Mouse (Mus musculus) layer of hippocampus, adult 18-20 months (tissue): ENCODE data around the gene Rab20. TPM values are rescaled to one million over a fixed set of nuclear protein-coding genes. Genes with fewer than 3 reads are reported as not detected.
A peak's percentile ranks its signal among the peaks of the same experiment; 100 is the strongest.
"Not testable (repeated sequence)": the region's sequence is repeated elsewhere in the genome, so short reads cannot be mapped to it uniquely, and the experiment has no call there.

Source experiments
- DNase-seq, 2 experiments: peaks; one replicate each; pipeline ENCODE4 v3.0.0; 2022; ENCODE audit warnings: low spot score in 2 of 2
- total RNA-seq, 2 experiments: library from RNA; stranded (reverse); gene quantifications; 2 replicates each; pipeline ENCODE4 v1.2.3; 2021

Gene Rab20
- total RNA-seq, 2 experiments from 2014 or later, result 0.30 to 0.89 TPM

DNA sequence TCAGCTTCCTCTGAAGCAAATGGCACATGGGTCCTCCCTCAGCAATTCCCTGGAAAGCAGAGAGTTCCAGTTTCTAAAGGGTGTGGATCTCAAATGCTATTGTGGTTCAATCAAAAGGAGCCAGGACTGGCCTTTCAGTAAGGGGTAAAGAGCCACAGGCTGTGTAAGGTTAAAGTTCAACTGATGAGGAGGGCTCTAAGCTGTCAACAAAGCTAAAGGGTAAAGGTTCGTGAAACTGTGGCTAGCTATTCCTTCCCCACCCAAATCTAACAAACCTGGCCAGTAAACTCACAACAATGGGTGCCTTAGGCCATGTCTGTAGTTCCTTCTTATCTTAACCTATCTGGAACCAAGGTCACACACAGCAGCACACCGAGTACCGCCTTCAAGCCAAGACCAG, 3.4 kb upstream of the Rab20 start:
- no peak for DNase-seq

DNA sequence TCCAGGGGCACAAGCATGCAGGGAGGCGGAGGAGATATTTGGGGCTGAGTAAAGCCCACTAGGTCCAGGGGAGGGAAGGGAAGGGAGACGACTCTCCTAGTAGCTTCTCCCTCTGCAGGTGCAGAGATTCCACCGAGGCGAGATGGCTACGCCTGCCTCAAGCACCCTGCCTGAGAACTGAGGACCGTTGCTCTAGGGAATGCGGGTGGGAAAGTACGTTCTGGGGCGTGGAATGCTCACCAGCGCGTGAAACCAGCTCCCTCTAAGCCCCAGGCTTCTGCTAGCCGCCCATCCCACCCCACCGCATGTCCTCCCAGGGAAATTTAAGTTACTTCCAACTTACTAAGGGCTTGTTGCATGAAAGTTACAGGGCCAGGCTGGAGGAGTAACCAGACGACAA, 1.1 kb upstream of the Rab20 start:
- no peak for DNase-seq

DNA sequence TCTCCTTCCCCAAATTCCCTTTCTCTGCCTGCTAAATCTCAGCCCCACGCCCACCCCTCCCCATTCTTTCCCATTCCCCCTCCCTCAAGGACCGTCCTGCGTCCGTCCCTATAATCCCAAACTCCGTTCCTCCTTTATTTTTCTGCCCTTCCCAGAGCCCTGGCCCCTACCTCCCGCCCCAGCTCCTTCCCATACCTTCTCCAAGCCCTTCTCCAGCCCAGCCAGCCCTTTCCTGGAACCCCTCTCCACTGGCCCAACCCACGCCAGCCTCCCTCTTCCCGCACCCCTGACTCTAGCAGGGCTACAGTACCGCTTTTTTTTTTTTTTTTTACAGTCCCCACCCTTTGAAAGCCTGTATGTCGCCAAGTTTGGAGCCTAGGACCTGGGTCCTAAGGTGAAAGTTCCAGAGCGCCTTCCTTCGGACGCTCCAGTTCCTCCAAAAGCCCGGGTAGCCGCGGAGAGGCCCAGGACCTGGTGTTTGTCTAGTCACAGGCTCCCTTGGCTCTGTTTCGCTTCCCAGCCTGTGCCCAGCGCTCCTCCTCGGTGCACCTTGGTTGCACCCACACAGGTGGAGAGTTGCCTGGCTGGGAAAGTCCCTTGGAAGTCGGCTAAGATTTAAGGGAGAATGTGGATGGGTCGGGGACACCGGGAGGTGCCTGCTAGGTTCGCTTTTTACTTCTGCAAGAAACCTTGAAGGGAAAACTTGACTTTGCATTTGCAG, 457 bp upstream of the Rab20 start:
- DNase-seq, result no peak

DNA sequence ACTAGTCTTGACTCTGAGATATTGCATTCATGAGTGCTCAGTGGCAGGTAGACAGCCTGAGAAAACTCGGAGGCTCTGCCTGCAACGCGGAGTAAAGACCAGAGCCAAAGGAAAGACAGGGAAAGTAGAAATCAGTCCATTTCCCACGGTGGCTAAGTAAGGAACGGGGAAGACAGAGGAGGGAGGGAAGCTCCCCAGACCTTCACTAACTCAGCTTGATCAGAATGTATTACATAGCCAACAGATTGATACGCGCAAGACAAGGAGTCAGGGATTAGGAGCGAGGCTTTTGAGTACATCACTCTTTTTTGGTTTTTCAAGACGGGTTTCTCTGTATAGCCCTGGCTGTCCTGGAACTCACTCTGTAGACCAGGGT, 1.3 kb downstream of the Rab20 start:
- no peak for DNase-seq

DNA sequence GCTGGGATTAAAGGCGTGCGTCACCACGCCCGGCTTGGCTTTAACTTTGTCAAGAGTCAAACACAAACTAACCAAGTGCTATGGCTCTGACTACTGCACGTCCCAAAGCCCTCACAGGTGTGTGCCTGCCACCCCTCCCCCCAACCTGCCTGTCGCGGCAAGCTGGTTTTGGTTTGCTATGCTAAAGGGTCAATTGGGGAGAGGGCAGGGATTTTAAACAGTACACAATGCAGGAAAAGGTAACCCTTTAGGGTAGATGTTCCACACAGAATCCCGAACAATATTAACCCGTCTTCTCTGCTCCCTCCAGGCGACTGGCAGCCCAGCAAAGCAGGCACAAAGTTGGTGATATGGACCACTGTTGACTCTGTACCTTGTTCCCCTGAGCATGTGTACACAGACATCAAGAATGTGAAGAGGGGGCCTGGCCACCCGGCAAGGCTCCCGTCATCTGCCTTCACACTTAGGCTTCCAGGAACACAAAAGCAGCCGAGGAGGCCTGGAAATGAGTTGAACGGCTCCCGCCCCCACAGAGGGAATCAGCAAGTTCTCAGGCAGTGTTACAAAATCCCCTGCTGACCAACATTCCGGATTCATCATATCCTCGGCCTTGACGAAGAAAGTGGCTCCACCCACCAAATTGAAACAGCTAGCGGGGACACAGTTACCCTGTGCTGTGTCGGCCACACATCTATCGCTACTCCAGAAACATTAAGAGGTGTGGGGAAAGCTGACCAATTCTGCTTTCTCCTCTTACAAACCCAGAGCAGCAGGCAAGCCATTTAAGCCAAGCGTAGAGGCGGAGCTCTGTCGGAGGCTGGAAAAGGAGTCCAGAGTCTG, 2.0 kb downstream of the Rab20 start:
- DNase-seq, result peak in 1 of 2 experiments; percentile 11

DNA sequence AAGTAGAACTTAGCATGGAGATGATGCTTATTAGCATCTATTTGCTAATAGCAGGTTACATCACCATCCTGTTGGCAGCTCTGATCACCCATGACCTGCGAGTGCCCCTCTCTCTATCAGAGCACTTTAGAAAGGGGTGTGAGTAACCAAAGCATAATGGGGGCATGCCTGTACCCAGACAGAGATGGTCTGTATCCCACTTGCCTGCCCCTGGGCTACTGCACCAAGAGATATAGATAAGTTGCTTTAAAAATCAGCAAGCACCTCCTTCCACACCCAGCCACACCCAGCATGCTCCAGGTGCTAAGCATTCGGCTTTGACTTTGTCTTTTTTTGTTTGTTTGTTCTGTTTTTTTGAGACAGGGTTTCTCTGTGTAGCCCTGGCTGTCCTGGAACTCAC, 2.6 kb downstream of the Rab20 start:
- no peak for DNase-seq

DNA sequence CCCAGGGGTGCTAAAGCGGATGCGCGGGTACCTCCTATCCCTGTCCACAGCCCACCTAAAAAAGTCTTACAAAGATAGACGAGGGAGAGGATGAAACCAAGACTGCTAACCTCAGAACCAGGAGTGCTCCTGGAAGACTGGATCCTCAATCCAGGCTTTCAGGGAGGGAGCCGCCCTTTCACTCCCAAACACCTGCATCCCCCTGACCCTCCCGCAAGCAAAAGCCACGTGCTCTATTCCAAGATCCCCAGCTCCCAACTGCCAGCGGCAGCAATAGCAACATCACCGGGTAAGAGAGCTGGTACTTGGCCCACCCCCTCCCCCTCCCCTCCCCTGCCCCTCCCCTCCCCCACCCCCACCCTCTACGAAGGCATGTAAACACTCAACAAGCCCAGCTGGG, 3.1 kb downstream of the Rab20 start:
- no peak for DNase-seq

DNA sequence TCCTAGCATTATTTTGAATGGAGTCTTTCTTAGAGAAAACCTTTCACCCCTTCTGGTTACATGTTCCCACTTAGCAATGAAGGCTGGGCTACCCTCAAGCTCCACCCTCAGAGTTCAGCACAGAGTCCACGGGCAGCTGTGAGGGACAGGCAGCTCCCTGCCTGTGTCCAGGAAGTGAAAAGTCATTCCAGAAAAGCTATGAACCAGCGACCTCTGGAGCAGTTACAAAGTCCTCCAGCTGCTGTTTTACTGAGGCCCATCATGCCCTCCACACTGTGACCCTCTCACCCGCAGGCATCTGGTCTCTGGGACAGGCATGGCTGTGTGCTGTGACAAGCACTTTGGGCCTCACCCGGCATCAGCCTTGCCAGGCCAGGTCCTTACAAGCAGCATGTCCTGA, 5.4 kb downstream of the Rab20 start:
- no peak for DNase-seq

DNA sequence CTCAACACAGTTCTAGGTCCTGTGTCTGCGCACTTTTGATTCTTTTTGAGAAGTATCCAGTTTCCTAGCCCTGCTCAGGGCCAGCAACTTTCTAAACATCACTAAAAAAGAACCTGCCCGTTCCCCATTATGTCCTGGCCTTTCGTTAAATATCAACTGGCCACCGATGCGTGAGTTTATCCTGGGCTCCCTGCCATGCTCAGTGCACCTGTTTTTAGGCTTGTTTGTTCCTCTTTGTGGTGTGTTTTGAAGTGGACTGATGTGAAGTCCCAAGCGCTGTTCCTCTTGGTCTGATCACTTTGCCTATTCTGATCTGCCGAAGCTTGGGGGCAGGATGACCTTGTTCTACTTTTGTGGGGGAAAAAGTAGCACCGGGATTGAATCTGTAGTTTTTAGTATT, 7.2 kb downstream of the Rab20 start:
- no peak for DNase-seq

DNA sequence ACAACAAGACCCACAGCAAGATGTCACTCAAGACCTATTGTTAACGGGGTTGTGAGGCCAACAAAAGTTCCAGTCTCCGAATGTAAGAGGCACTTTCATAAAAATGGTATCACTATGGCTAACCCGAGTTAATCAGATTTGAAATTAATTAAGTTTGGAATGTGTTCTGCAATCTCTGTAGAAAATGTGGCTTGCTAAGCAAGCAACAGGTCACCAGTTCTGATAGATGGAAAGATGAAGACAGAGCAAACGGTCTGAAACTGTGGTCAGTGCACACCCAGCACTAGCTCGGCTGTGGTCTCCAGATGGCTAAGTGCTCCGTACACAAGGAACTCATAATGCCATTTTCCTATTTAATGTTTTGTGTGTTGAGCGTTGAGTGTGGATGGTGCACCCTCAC, 7.8 kb downstream of the Rab20 start:
- no peak for DNase-seq

DNA sequence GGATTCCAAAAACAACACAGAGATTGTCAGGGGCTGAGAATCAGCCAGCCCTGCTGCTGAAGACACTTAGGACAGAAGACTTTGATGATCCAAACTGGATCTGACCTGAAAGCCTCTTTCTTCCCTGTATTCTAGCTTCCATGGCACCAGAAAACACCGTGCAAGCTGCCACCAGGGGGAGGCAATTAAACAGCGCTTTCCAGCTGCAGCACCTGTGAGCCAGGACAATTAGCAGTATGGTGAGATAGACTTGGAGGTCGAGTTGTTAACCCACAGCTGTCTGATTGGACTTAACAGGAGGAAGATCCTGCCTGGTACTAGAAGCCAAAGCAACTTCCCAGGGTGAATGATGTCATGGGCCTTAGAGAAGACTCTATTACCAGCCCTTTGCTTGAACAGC, 9.4 kb downstream of the Rab20 start:
- no peak for DNase-seq

DNA sequence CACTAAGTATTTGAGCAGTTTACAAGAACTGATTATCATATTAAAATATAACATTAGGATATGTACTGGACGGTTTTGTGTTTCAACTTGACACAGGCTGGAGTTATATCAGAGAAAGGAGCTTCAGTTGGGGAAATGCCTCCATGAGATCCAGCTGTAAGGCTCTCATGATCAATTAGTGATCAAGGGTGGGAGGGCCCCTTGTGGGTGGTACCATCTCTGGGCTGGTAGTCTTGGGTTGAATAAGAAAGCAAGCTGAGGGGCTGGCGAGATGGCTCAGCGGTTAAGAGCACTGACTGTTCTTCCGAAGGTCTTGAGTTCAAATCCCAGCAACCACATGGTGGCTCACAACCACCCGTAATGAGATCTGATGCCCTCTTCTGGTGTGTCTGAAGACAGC, 12.0 kb downstream of the Rab20 start:
- DNase-seq, result not testable (repeated sequence)

DNA sequence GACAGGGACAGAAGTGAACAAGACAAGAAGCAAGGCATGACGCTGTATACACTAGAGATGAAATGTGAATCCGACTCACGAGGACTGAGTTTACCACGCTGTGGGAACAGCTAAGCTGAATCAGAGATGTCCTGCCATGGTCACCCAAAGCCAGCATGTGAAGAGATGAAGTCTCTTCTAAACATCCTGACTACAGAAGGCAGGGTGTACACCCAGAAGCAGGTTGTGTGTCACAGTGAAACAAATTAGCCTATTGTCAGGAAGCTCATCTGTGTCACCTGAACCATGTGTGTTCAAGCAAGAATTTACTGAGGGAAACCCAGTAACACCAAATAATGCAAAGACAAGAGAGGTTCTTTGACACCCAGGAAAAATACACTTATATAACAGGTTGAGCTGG, 12.9 kb downstream of the Rab20 start:
- no peak for DNase-seq

DNA sequence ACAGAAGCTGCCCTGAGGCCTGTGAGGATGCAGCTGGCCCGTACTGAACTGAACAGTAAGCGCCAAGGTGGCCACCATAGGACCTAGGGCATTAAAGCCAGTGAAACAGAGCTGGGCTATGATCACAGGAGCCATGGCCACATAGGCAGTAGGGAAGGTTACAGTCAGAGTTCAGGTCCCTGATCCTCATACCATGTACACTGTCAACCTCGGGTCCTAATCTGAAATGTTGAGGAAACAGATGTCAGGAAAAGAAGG, 13.9 kb downstream of the Rab20 start:
- DNase-seq, result no peak

DNA sequence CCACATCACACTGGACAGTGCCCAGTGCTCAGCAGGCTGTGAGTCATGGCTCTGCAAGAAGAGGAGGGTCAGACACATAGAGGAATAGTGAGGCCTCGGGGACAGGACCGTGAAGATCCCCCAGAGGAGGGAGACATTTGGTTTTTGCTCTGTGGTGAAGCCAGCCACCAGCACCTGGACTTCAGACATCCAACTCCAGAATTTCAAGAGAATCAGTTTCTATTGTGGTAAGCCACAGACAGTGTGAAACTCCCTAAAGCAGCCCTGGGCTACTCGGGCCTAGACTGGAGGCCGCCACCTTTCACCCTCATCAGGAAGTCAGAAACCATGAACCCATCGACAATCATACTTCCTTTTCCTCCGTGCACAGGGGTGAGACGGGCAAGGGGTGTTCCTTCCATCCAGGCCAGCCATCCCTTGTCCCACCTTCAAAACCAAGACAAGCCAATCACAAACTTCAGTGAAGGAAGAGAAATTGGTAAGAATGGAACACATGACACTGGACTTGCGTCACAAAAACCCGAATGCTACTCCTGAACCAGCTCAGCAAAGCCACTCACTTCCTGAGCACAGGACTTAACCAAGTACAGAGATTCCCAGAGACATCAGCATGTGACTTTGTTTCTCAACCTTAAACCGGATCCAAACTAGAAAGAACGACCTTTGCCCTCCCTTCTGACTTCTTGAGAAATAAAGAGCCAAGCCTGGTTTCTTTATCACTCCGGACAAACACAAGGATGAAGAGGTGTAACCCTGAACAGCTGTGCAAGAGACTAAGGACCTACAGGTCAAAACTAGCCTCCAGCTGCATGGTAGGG, 14.4 kb downstream of the Rab20 start:
- DNase-seq, result no peak

DNA sequence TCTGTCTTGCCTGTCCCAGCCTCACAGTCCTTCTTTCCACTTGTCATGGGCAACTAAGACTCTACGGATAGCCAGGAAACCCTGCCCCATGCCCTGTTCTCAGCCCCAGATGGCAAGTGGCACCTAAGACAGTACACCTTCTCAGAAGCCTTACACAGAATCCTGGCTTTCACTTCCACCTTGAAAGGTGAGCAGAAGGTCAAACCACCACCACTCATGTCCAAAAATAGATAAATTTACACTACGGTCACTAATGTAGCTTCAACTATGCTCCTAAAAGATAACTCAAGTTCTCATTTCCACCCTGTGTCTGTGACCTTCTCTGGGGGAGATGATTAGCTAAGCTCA, 15.0 kb downstream of the Rab20 start:
- DNase-seq, result no peak

DNA sequence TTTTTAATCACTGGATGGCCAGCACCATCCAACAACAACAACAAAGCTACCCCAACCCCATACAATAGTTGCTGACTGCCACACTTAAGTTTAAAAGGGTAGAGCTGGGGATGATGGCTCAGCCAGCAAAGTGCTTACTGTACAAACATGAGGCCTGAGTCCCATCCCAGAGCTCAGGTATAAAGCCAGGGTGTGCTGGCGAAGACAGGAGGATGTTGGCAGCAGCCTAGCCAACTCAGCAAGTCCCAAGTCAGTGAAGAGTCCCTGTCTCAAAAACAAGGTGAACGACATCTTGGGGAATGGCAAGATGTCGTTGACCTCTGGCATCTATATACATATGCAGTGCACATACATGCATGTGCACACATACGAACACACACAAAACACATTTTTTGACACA, 15.9 kb downstream of the Rab20 start:
- DNase-seq, result no peak

DNA sequence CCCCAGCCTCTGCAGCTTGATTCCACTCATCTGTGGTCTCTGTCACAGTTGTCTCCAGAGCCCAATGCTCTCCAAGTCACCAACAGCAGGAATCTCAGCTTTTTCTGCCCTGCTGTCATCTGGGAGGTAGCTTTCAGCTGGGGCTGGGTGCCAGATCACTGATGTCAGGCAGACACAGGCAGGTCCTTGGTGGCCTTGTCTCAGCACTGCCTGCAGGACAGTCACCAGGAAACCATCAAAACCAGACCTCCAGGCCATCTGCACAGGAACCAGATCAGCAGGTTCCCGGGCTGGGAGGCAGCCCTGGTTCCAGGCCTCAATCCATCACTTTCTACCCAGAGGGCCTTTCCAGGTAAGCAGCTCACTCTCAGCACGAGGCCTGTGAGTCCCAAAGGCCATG, 16.7 kb downstream of the Rab20 start:
- no peak for DNase-seq

DNA sequence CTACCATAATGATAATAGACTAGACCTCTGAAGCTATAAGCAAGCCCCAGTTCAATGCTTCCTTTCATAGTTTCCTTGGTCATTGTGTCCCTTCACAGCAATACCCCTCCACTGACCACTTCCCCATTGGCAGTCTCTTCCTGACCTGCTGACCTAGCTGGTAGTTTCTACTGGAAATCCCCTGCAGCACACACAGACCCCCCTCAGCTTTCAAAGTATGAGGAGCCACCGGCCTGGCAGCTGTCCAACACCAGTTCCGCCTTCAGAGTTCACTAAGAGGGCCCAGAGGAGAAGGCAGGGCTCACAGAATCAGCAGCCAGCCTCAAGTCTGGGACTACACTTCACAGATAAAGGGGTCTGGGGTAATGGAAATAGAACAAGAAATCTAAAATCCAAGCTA, 17.6 kb downstream of the Rab20 start:
- DNase-seq, result no peak

DNA sequence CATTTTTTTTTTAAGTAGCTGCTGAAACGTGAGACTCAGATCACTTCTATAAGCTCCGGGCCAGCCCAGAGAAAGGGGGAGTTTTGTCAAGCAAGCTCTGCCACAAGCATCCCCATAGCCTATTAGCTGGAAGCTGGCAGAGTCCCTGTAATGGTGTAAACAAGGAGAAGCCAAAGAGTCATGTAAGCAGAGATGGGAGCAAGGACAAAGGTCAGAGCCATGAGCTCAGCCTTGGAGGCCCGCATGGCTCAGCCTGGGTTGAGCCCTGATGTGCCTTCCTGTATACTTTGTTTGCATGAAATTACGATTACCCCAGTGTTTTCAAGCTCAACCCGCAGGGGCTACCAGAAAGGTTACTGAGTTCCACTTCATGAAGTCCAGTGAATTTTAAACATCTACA, 19.5 kb downstream of the Rab20 start:
- DNase-seq, result no peak

DNA sequence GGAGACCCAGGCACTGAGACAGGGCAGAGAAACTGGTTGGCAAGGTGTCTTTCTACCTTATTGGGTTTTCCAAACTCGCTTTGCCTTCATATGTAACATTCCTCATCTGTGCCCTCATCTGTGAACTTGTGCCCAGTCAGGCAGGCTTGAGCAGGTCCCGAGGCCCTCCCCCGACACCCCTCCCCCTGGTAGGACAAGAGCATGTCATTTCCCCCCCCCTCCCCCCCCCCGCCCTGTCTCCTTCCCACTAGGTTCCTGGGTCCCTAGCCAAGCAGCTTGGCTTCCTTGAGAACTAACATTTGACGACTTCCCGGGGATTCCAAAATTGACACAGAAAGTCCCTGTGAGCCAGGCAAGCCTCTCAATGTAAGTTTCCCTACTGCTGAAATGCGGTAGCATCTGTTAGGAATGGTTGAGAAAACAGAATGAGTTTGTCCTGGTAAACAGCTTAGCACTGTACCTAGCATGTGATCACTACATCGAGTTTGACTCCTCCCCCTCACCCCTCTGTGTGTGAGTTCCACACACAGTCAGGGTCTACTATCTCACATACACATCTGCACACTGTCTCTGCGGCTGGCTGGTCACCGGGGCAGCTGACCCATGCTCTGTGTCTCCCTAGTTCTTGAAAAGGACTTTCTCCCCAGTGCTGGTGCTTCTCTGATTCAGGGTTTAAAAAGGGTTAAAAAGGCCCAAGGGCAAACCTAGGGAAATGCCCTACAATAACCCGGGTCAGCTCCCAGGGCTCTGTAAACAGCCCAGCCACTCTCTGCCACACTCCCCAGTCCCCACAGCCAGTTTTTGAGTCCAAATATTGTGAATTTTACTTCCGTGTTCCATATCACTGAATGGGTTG, 20.3 kb downstream of the Rab20 start:
- DNase-seq, result no peak

DNA sequence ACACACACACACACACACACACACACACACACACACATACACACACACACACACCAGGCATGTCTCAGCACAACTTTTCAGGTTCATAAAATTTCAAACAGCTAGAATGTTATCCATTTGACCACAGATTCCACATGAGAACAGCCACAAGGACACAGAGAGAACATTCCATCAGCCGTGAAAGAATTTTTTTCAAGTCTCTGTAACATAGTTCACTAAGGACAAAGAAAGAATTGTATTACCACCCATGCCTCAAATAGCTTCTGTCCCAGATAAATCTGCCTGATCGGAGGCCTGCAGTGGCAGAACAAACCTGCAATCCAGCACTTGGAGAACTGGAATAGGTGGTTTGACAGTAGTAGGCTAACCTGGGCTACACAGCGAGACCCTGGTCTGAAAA, 21.2 kb downstream of the Rab20 start:
- DNase-seq, result no peak
